Mouse (Mus musculus): ENCODE results near the gene Ak6. TPM values are rescaled to one million over a fixed set of nuclear protein-coding genes. Genes with fewer than 3 reads are reported as not detected.

The Ak6 gene
- 11.1 and 15.1 TPM in 2 replicates for polyA plus RNA-seq (2012; rRNA removed)

DNA sequence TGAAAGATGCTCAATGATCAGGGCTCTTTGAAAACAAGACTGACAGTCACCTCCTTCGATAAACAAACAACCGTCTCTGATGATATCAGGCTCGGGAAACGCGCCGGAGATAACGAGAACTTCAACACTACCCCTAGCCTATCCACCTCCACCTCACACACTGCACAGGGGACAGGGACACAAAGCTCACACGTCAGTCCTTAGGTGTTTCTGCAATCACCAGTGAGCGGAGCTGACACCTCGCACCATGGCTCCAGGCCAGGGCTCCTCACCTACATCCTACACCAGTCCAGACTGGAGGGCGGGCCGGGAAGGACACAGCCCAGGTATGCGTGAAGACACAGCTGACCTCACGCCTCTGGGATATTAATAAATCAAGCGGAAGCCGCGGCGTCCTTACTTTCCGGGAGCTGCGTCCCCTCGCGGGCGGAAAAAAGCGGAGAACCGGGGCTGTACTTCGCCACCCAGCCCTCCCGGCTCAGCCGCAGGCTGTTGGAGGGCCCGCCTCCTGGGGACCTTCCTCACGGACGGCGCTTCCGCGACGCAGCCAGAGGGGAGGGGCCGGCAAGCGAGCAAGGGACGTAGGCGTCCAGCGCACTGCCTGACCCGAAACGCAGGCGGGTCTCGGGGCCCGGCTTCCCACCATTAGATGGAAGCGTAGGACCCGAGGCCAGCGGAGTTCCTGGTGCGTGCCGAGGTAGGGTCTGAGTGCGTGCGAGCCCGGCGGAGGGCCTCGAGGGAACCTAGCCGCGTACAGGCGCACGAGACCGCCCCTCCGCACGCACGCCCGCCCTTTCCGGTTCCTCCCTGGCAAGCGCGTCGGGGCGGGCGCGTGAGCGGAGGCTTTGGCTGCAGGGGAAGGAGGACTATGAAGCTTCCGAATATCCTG, at the start of gene Ak6, which contains the start of gene Rad17:
Gene Ak6 (plus strand): TSS at position 430 of the 889 bp plus-strand sequence.
Gene Rad17 (minus strand): TSS at position 502 of the 889 bp plus-strand sequence.

DNA sequence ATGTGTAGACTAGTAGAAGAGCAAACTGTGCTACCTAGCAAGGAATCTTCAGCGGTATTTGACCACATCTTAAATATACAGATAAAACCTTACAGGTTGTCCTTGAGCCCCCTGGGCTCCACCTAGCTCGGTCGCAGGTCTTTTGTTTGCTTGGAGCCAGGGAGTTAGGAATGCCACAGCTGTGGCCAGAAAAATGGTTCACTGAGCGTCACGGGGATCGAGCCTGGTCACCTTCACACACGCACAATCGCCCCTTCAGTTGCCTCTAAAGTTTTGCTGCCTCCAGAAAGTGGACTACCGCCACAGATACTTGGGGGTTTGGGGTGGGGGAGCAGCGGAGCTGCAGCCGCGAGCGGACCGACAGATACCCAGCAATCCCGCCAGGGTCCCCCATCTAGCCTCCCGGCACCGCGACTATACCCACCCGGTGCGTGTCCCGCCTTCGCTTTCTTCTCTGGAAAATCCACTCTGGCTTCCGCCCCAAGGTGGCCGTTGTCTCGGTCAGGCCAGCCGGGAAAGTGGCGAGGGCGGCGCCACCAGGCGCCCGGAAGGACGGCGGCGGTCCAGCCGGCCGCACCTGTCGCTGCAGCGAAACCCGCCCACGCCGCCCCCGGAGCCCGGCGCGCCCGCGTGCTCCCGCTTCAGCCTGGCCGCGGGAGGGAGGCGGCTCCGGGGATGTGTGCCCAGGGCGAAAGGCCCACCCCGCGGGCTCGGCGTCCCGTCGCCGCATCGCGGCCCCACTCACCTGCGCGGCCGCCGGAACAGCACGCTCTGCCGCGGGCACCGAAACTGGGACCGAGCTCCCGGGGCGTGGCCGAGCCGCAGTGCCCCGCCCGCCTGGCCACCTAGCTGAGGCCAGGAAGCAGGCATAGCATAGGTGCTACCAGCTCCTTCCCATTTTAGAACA, 34.3 kb upstream of the Ak6 start, which contains the start of gene Marveld2:
Gene Marveld2 (minus strand): TSS at position 791 of the 907 bp plus-strand sequence.

DNA sequence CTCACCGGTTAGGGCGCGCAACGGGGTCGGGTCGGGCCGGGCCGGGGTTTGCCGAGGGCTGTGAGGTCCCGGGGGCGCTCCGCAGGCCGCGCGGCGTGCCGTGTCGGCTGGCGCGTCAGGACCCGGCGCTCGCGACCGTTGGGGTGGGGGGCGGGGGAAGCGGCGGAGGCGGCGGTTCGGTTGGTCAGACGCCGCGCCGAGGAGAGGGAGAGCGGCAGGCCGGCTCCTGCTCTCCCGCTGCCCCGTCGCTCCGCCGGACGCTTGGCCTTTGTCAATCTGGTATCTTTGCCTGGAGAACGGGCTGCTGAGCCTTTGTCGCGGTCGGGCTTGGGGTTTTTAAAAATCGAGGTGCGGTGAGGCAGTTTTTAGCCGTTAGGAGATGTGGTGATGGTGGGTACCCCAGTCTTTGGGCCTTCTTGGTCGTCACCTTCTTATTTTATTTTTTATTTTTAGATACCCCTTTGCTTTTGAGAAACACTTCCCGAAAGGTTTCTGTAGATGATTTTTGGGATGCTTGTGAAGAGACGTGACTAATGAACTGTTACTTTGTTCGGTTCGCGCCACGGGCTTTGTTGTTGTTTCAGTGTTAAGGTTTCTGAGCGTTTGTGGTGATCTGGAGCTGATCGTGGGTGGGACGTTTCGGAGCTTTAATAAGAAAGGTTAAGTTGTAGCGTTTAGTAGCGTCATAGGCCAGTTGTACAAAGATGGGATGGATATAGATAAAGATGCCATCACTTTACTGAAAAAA, 834 bp downstream of the Ak6 start, which contains the start of gene Taf9:
Gene Taf9 (plus strand): TSS at position 141 of the 748 bp plus-strand sequence.

DNA sequence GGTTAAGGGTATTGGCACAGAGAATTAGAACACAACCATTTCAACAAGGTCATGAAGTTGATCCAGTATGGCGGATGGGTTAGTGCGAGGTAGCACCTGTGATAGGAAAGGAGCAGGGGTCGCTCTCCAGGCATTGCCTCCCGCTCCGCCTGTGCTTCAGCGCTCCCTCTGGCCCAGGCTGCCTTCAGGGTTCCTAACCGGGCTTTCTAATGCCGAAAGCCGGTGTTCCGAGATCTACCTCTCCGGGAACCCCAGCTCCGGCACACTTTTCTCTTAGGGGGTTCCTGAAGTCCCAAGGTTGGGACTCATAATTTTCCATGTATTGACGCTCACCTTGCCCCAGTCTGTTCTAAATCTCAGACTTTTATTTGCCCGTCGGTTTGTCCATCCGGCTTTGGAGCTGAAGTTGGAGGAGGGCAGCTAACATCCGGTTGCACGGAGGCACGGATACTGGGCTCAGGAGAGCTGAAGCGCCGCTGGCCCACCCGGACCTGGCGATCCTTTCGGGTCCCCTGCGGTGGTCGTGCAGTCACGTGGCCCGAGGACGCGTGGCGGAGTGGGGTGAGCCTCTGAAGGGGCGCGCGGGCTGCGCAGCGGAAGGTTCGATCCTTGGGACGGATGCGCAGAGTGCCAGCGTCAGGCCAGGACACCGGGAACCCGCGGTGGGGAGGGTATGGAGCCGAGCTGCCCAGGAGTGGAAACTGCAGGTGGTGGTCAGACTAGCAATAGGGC, 18.7 kb downstream of the Ak6 start, which contains the start of gene Ccdc125:
Gene Ccdc125 (plus strand): TSS at position 427 of the 732 bp plus-strand sequence.

Other genes with a start within 250 kb of the Ak6 start
- gene Naip1, start 198.1 kb upstream of the Ak6 start, polyA plus RNA-seq (2012; rRNA removed): 21.8 and 23.3 TPM in 2 replicates
- gene Gtf2h2, start 158.4 kb upstream of the Ak6 start, polyA plus RNA-seq (2012; rRNA removed): 9.1 and 13.6 TPM in 2 replicates
- 21.7 and 24.7 TPM in 2 replicates for gene Ocln, start 98.3 kb upstream of the Ak6 start, polyA plus RNA-seq (2012; rRNA removed)
- gene Marveld2, start 34.0 kb upstream of the Ak6 start, polyA plus RNA-seq (2012; rRNA removed): 20.9 and 24.8 TPM in 2 replicates
- gene Rad17, start 72 bp downstream of the Ak6 start, polyA plus RNA-seq (2012; rRNA removed): 1.7 and 2.2 TPM in 2 replicates
- gene Taf9, start 600 bp downstream of the Ak6 start, polyA plus RNA-seq (2012; rRNA removed): 0.75 and 1.3 TPM in 2 replicates
- gene Ccdc125, start 18.7 kb downstream of the Ak6 start, polyA plus RNA-seq (2012; rRNA removed): 1.1 and 1.7 TPM in 2 replicates
- gene Cdk7, start 80.0 kb downstream of the Ak6 start, polyA plus RNA-seq (2012; rRNA removed): 9.2 and 10.0 TPM in 2 replicates
- gene Mrps36, start 93.7 kb downstream of the Ak6 start, polyA plus RNA-seq (2012; rRNA removed): 39.4 and 44.3 TPM in 2 replicates
- gene Cenph, start 124.9 kb downstream of the Ak6 start, polyA plus RNA-seq (2012; rRNA removed): 0.69 and 0.83 TPM in 2 replicates
- 6.3 and 9.1 TPM in 2 replicates for gene Ccnb1, start 135.6 kb downstream of the Ak6 start, polyA plus RNA-seq (2012; rRNA removed)
- 17.3 and 18.7 TPM in 2 replicates for gene Slc30a5, start 182.4 kb downstream of the Ak6 start, polyA plus RNA-seq (2012; rRNA removed)

Measured in colon, adult 2 months (tissue).